Mouse (Mus musculus): ENCODE data around the gene Zscan26.
"Not testable (repeated sequence)": the region's sequence is repeated elsewhere in the genome, so short reads cannot be mapped to it uniquely, and the experiment has no call there.

Gene Zscan26

GRCm38 (mm10) chr13:21427631-21428030 lies 25.9 kb downstream of the Zscan26 start:
- no peak for DNase-seq (ENCODE audit: extremely low spot score, low spot score)

- DNase-seq (ENCODE audit: extremely low spot score, low spot score) = no peak
Observed at GRCm38 (mm10) chr13:21423301-21423700, 30.2 kb downstream of the Zscan26 start.

GRCm38 (mm10) chr13:21418865-21419264 lies 34.7 kb downstream of the Zscan26 start:
- DNase-seq (ENCODE audit: extremely low spot score, low spot score) = no peak

GRCm38 (mm10) chr13:21417298-21418010 lies 36.1 kb downstream of the Zscan26 start:
- no peak for DNase-seq (ENCODE audit: extremely low spot score, low spot score)

- DNase-seq (ENCODE audit: extremely low spot score, low spot score) = no peak
Observed at GRCm38 (mm10) chr13:21415750-21416149, 37.8 kb downstream of the Zscan26 start.

- no peak for DNase-seq (ENCODE audit: extremely low spot score, low spot score)
Observed at GRCm38 (mm10) chr13:21415266-21415665, 38.3 kb downstream of the Zscan26 start.

GRCm38 (mm10) chr13:21414231-21415212 lies 39.0 kb downstream of the Zscan26 start:
- DNase-seq (ENCODE audit: extremely low spot score, low spot score) = no peak

GRCm38 (mm10) chr13:21408805-21409459 lies 44.6 kb downstream of the Zscan26 start:
- no peak for DNase-seq (ENCODE audit: extremely low spot score, low spot score)

- DNase-seq (ENCODE audit: extremely low spot score, low spot score) = peak; percentile 79
Observed at GRCm38 (mm10) chr13:21407969-21408804, 45.3 kb downstream of the Zscan26 start.

GRCm38 (mm10) chr13:21407341-21407740 lies 46.2 kb downstream of the Zscan26 start:
- no peak for DNase-seq (ENCODE audit: extremely low spot score, low spot score)

- no peak for DNase-seq (ENCODE audit: extremely low spot score, low spot score)
Observed at GRCm38 (mm10) chr13:21402848-21403247, 50.7 kb downstream of the Zscan26 start.

- DNase-seq (ENCODE audit: extremely low spot score, low spot score) = peak; percentile 84
Observed at GRCm38 (mm10) chr13:21402287-21402846, 51.2 kb downstream of the Zscan26 start, which contains the start of gene Zkscan3. Gene Zkscan3, minus strand, starts transcription at chr13:21402755.

GRCm38 (mm10) chr13:21401636-21402286 lies 51.8 kb downstream of the Zscan26 start:
- DNase-seq (ENCODE audit: extremely low spot score, low spot score) = no peak

GRCm38 (mm10) chr13:21401166-21401565 lies 52.4 kb downstream of the Zscan26 start:
- DNase-seq (ENCODE audit: extremely low spot score, low spot score) = no peak

GRCm38 (mm10) chr13:21397486-21397885 lies 56.0 kb downstream of the Zscan26 start:
- DNase-seq (ENCODE audit: extremely low spot score, low spot score) = no peak

- DNase-seq (ENCODE audit: extremely low spot score, low spot score) = not testable (repeated sequence)
Observed at GRCm38 (mm10) chr13:21396048-21396447, 57.5 kb downstream of the Zscan26 start.

- no peak for DNase-seq (ENCODE audit: extremely low spot score, low spot score)
Observed at GRCm38 (mm10) chr13:21395623-21396022, 57.9 kb downstream of the Zscan26 start.

- no peak for DNase-seq (ENCODE audit: extremely low spot score, low spot score)
Observed at GRCm38 (mm10) chr13:21395211-21395610, 58.3 kb downstream of the Zscan26 start.

Measured in neural tube, embryonic 10.5 days (tissue).